Mouse (Mus musculus): ENCODE measurements around the gene Iqub.

Iqub gene

GRCm38 (mm10) chr6:24470135-24470534 is 44.7 kb downstream of the Iqub start:
- no peak for DNase-seq

DNA sequence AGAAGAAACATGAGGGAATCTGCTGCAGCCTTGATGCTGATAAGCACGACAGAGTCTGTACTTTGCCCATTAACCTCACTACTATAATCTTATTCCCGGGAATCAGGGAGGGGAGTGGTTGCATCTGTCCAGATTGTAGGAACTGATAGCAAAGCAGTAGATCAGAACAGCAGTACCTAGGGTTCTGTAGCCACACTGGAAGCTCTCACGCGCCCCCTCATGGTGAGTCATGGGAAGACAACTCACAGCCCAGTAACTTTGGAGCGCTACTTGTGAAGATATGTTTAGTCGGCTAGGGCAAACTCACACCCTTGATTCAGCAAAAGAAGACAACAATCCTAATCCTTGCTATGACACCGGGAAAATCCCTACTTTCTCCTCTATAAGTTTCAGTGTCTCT is 58.8 kb downstream of the Iqub start:
- DNase-seq, result peak; percentile 87 to 88

DNA sequence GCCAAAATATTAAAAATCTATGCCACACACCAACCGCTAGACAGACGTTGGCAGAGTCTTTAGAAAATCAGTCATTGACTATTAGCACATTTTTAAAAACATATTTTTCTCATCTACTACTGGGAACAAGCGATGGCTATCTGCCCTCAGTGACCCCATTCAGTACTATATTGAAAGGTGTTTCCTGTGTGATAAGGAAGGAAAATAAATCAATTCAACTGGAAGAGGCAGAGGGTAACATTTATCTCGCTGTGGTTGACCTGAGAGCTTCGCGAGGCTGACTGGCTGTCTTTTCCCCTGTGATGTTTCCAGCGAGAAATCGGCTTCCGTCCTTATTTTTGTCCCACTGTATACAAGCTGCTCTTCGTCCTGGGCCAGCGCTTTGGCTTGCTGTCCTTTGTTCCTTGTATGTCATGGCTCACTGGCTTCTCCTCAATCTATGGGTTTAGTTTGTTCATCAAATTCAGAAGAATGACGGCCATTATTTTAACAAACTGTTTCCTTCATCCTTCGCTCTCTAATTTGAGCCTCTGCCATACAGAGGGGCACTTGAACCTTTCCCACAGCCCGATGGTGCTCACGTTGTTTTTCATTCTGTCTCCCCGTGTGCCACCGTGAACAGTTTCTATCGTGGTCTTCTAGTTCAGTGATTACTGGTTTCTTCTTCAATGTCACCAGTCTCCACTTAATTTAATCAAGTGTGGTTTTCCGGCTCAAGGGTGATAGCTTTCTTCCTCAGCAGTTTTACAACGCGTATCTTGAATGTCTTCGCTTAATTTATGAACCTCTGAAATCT is 63.6 kb downstream of the Iqub start:
- no peak for DNase-seq

DNA sequence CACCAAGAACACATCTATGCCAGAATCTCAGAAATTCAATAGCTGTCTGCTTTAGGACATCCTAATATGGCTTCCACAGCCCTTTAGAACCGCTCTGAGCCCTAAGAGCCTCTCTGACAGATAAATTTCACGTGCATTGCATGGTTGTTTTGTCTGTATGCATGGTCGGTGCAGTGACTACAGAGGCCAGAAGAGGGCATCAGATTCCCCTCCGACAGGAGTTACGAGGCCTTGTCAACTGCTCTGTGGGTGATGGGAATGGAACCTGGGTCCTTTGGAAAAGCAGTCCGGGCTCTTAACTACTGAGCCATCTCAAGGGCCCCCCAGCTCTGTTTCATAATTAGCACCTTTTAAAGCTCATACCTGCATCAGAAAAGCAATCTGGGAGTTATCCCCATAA is 64.6 kb downstream of the Iqub start:
- DNase-seq, result no peak

- DNase-seq, result no peak
Measured at GRCm38 (mm10) chr6:24416056-24416455, 98.8 kb downstream of the Iqub start.

DNA sequence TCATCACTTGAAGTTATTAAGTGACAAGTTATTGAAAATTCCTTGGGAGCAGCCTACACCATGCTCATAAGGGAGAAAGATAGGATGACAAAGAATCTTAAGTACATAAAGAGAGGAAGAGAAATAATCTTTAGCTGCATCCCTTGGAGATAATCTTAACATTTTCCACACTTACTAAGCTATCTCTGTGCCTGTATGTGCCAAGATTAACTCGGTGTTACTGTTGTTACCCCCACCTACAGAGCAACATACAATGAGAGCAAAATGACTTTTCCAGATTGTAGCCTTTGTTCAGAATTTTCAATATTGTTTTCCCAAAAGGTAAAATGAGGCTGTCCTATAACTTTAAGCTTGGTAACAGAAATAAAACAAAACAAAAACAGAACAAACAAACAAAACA is 99.4 kb downstream of the Iqub start:
- DNase-seq, result no peak

- DNase-seq, result peak; percentile 15 to 42
Measured at GRCm38 (mm10) chr6:24408573-24409427, 106.1 kb downstream of the Iqub start.

DNA sequence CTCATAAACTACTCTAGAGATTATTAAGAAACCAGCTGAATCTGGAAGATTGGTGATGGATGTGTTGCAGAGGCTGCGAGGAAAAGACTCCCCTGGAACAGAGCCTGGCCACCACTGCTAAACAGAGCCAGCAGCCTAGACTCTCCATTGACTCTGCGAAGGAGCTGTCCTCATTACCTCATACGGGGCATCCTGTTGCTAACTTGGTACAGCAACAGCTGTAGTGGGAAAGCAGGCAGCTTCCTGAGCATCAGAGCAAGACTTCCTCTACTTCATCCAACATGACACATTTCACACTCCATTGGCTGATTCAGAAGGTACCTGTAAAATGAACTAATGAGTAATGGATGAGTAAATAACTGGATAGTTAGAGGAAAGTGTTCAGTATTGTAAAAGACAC is 107.1 kb downstream of the Iqub start:
- no peak for DNase-seq

DNA sequence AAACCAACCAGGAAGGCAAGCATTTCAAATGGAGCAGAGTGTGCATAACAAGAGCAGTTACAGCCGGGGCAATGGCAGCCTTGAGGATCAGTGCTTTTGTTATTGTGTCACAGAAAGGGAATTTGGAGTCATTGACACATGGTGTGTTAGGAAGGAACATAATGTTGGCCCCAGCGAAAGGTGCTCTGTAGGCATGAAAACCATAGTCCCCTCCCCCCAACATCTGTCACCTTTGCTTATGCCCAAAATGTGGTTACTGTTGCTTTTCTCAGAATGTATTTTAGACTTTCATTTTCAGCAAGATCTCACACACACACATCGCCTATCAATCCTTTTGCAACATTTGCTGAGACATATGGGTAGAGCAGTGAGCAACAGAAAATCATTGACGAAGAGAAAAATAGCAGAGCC is 117.6 kb downstream of the Iqub start:
- DNase-seq, result peak; percentile 37 to 56
